Mouse (Mus musculus) embryo, embryonic 9.5 days (tissue): ENCODE results near the gene Timd4.
A peak's percentile ranks its signal among the peaks of the same experiment; 100 is the strongest.

Experiments used
- DNase-seq: peaks from one replicate; pipeline ENCODE4 v3.0.0-alpha.2; 2017; ENCODE audit errors: extremely low spot score

Timd4 gene

GRCm38 (mm10) chr11:46810511-46810910, at the start of gene Timd4:
Gene Timd4, plus strand, starts transcription at chr11:46810800.
- DNase-seq: no peak

DNA sequence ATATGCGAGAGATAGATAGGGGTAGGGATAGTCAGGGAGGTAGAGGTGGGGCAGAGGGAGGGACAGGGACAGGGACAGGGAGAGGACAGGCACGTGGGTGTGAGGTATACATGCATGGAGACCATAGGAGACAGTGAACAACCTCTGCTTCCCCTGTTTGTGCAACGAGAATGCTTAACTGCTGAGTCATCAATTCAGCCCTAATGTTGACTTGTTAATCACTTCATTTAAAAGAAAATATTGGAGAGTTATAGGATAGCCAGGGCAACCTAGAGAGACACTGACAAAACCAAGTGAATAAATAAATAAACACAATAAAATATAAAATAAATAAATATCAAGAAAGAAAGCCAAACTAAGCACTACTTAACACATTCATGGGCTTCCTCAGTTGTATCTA, 33.7 kb upstream of the Timd4 start:
- no peak for DNase-seq

GRCm38 (mm10) chr11:46779811-46780210, 30.8 kb upstream of the Timd4 start:
- DNase-seq: no peak

DNA sequence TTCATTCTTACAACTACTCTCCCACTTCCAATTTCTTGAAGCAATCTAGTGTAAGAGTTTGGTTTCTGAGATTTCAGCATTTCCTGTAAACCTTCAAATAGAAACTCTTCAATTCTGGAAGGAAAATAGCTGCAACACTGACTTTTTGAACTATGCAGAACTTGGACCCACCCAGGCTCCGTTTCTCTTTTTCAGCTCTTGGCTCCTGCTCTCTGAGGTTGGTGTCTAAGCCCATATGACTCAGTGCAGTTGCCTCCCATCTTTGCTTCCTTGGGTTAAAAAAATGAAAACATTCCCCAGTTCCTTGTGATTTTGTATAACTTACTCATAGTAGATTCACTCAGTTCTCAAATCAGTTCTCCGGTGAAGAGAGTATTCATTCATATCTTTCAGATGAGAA, 6.2 kb upstream of the Timd4 start:
- DNase-seq: no peak

DNA sequence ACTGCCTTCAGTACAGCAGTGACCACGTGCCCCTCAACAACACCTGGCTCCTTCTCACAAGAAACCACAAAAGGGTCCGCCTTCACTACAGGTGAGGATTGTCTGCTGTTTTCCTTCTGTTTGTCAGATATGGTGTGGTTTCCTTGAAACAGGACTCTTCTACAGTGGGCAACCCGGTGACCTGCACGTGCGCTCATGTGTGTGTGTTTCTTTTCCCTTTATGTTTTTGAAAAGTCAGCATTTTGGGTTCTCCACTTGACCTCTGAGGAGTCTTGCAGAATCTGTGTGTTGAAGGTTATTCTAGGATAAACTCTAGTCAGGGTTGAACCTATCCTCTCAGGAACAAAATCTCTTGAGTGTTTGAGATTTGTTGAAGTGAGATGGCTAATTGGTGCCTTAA, 7.1 kb downstream of the Timd4 start:
- DNase-seq: no peak

- DNase-seq: no peak
Measured at GRCm38 (mm10) chr11:46819930-46820329, 9.3 kb downstream of the Timd4 start.

DNA sequence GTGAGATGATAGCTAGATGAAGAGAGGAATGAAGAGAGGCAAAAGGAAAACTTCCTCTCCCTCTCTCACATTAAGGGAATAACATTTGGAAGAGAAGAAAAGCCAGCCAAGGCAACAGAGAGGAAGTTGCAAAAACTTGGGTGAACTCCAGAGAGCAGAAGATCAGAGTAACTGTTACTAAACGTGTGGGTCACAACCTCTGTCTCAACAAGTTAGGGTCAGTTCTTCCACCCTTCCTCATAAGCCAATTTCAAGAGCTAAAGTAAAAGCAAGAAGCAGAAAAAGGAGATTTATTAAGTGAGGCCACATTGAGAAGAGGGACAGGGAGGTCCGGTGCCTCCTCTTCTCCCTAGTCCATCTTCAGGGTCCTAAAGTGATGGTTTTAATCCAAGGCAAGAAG, 19.7 kb downstream of the Timd4 start:
- DNase-seq: no peak

DNA sequence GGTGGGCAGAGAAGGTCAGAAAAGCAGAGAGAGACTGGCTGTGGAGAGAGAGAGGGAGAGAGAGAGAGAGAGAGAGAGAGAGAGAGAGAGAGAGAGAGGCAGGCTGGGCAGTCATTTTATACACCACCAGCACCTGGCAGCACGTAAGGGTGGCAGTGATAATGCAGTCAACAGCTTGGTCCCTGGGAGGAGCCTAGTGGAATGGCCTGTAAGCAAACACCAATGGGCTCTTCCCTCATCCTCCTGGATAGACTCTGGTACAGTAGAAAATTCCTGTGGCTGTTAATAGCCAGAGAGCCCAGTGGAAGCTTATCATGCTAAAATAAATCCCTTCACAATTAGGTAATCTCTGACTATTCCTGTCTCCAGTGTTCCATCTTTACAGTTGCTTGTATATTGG, 24.5 kb downstream of the Timd4 start:
- DNase-seq: no peak

DNA sequence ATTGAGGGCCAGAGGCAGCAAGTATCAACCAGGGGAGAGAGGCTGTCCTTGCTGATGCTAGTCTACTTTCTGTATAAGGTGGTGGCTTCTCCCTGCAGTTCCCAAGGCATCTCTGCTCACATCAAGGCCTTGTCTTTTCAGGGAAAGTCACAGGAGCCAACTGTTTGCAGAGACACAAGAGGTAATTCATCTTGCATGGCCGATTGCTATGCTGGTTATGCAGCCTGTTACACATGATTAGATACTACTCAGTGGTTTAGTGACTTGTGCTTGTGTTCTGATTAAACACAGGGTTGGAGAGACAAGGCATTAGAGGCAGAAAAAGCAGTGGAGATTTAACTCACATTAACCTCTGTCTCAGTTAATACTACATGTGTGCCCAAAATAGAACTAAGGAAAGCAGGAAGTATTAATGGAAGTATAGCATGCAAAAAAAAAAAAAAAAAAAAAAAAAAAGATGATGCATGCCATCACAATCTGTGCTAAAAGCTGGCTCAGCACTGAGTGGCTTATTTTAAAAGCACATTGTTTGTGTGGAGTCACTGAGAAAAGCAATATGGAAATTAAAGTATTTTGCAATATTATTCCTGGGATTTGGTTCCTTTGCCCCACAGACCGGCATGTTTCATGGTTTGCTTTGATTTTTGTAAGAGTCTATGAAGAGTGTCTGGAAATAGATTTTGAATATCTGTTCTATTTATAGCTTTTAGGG, 31.6 kb downstream of the Timd4 start:
- no peak for DNase-seq

DNA sequence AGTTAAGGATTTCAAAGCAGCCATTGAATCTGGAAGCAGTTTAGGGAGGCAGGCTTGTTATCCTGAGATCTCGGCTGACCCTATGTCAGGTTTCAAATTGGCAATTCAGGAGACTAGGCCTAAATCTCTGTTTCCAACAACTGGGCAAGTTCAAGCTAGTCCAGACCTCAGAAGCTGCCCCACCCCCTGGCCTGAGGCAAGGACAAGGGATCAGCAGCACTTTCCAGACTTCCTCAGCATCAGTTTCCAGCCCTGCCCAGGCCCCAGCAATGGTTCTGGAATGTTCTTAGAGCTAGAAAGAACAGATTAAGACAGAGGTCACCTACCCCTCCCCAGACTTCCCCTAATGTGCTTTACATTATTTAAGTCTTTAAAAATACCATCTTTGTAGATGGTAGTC, 36.1 kb downstream of the Timd4 start:
- DNase-seq: peak; percentile 15

- no peak for DNase-seq
Measured at GRCm38 (mm10) chr11:46847827-46848220, 37.2 kb downstream of the Timd4 start.

DNA sequence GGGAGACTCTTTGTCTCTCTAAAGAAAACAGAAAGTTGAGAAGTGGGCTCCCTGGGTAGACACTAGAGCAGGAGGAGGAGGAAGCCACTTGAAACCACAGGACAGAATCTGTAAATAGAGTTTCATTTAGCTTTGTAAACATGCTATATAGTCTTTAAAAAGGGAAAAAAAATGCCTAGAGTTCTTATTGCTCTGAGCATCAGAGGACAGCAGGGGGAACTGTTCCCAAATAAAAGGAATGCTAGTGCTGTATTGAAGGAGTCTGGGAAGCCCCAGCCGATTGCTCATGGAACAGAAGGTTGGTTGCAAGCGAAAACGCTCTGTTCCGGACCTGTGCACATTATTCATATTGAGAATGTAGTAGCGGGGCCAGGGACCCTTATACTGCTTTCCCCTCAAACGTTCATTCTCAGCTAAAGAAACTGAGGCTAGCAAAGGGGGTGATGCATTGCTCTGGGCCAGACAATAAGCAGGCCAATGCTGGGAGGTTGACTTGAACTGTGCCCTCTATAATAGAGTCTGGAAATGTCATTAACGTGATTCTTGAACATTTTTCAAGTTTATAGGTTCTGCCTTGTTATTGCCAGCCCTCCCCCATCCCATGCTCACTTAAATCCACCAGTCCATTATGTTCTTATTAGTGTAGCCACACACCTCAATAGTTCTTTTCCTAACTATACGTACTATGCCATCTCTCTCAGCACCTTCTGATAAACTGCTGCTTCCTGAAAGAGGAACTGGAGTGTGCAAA, 37.8 kb downstream of the Timd4 start:
- peak; percentile 20 for DNase-seq

DNA sequence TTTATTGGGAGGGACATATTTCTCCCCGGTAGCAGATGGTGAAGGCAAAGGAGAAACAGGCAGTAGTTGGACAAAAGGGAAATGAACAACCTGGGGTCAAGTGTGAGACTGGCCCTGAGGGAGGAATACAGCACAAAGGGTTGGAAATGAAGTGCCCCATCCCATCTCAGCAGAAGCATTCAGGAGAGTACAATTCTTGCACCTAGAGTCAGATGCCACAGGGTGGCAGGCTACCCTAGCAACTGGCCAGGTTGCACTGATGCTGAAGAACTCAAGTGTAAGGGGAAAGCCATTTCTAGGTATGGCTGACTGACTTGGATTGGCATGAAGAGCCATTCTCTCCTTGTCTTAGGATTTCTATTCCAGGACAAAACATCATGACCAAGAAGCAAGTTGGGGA, 54.2 kb downstream of the Timd4 start:
- no peak for DNase-seq

DNA sequence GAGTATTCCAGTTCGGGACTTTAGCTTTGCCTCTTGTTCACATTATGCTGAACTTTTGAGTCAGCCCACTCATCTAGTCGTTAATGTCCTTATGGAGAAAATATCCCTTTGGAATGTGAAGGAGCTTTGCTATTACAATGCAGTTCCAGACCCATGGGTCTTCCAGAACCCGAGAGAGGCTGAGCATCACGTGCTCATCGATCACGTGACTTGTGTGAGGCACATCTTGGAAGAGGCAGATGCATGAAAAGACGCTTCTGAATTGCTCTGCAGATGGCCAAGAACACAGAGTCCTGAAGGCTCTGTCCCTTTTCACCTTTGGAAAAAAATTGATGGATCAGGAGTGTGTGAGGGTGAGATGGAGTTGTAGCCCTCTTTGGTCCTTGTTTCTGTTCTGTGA, 58.0 kb downstream of the Timd4 start:
- DNase-seq: no peak

GRCm38 (mm10) chr11:46875774-46876173, 65.2 kb downstream of the Timd4 start:
- no peak for DNase-seq

GRCm38 (mm10) chr11:46882456-46882855, 71.9 kb downstream of the Timd4 start:
- DNase-seq: no peak

DNA sequence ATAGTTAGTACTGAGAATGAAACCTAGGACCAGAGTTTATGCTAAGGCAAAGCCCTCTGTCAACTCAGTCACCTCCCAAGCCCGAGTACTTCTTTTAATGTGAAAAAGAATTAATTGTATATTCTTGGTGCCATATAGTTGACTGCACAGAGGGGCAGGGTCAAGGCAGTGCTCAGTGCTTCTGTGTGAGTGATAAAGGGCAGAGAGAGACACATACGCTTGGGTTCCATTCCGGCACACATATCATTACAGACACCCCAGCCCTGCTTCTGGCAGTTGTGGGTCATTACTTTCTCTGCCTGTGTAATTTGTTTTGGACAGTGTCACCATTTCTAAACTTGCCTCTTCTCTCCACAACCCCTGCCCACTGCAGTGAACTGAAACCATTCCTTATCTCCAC, 78.5 kb downstream of the Timd4 start:
- DNase-seq: no peak
